Mouse (Mus musculus) liver, postnatal 0 days (tissue): ENCODE results near the gene Ntpcr. TPM values are rescaled to one million over a fixed set of nuclear protein-coding genes. Genes with fewer than 3 reads are reported as not detected.

Experiments
- ATAC-seq: fragments of 200-750 bp; cut with Nextera tagmentation; 2 replicates; pipeline ENCODE4 v1.8.0; 2017; ENCODE audit warnings: mild to moderate bottlenecking, moderate library complexity
- DNase-seq: peaks from one replicate; pipeline ENCODE4 v3.0.0-alpha.2; 2016
- H3K27ac ChIP-seq: fragments of 300-500 bp; sonication (generic); 2 replicates; pipeline ENCODE4 v1.5.1; 2014; ENCODE audit warnings: antibody characterized with exemption, moderate library complexity, mild to moderate bottlenecking, low read depth
- H3K27me3 ChIP-seq: fragments of 300-500 bp; sonication (generic); 2 replicates; pipeline ENCODE4 v1.6.1; 2014; ENCODE audit warnings: low read length, control low read depth, mixed read lengths; ENCODE audit not compliant: insufficient read depth
- H3K36me3 ChIP-seq: fragments of 300-500 bp; sonication (generic); replicated peaks from 2 replicates; pipeline ENCODE4 v1.6.1; 2014; ENCODE audit warnings: mild to moderate bottlenecking, control low read depth, low read length, moderate library complexity, mixed read lengths; ENCODE audit not compliant: insufficient read depth
- H3K4me1 ChIP-seq: fragments of 300-500 bp; sonication (generic); 2 replicates; pipeline ENCODE4 v1.6.1; 2014; ENCODE audit warnings: antibody characterized with exemption, mild to moderate bottlenecking, control low read depth; ENCODE audit not compliant: insufficient read depth
- H3K4me2 ChIP-seq: fragments of 300-500 bp; sonication (generic); 2 replicates; pipeline ENCODE4 v1.6.1; 2014; ENCODE audit warnings: low read depth, mild to moderate bottlenecking, low read length, moderate library complexity, mixed read lengths
- H3K4me3 ChIP-seq: fragments of 300-500 bp; sonication (generic); 2 replicates; pipeline ENCODE4 v1.5.1; 2014; ENCODE audit warnings: low read depth, low read length
- H3K9ac ChIP-seq: fragments of 300-500 bp; sonication (generic); replicated peaks from 2 replicates; pipeline ENCODE4 v1.6.1; 2014; ENCODE audit warnings: mild to moderate bottlenecking, moderate library complexity
- H3K9me3 ChIP-seq: fragments of 300-500 bp; sonication (generic); 2 replicates; pipeline ENCODE4 v1.6.1; 2016; ENCODE audit warnings: mild to moderate bottlenecking, control low read depth, low read length, mixed read lengths
- CTCF ChIP-seq: sonication (generic); IDR thresholded peaks from 2 replicates; pipeline ENCODE4 v1.5.1; 2016; ENCODE audit warnings: antibody characterized with exemption, low read depth
- EP300 ChIP-seq: IDR thresholded peaks from 2 replicates; pipeline ENCODE4 v1.6.1; 2016; ENCODE audit warnings: antibody characterized with exemption, low read depth, mild to moderate bottlenecking
- WGBS: fragments of 180-500 bp; shearing (Covaris S2); extraction: QIAGEN DNeasy Blood & Tissue Kit; methylation state at CpG from one replicate; pipeline ENCODE4 v1.1.7; 2014; ENCODE audit not compliant: insufficient replicate concordance; 5-methylcytosine and 5-hydroxymethylcytosine counted together
- polyA plus RNA-seq: library from polyadenylated mRNA; unstranded; fragments of >200 nt; fragmentation: Nextera tagmentation; extraction: Ambion mirVana; gene quantifications from 2 replicates; pipeline ENCODE4 v1.2.1, GENCODE M21; 2015

The Ntpcr gene
- polyA plus RNA-seq, 1 experiment from 2014 or later: 17.6 TPM

- H3K4me2 ChIP-seq: peak overlapping the region; percentile 88
- H3K4me3 ChIP-seq: peak overlapping the region; percentile 76
- peaks cover 15% of the 10 kb centered on the region; the same call in 1 of the 2 replicates for H3K4me1 ChIP-seq
- WGBS: 6% methylated on average over 42 of the region's 52 CpGs
- ATAC-seq (peak; percentile 92), DNase-seq (peak; percentile 91)
- no peaks in the 10 kb centered on the region for H3K9me3 ChIP-seq
- no peak for TF ChIP-seq CTCF
- TF ChIP-seq EP300: no peak
- H3K36me3 ChIP-seq: no peaks in the 10 kb centered on the region
- H3K27ac ChIP-seq: peak overlapping the region; percentile 74
- peak overlapping the region; percentile 72 for H3K9ac ChIP-seq
- H3K27me3 ChIP-seq: no peaks in the 10 kb centered on the region
Observed at GRCm38 (mm10) chr8:125733964-125734956, 4.5 kb downstream of the Ntpcr start.

GRCm38 (mm10) chr8:125738956-125739355, 9.2 kb downstream of the Ntpcr start:
- no peak overlapping the region for H3K4me3 ChIP-seq
- H3K9ac ChIP-seq: no peak overlapping the region
- H3K27me3 ChIP-seq: no peaks in the 10 kb centered on the region
- no peak overlapping the region for H3K4me2 ChIP-seq
- 86% methylated on average over 4 of the region's 4 CpGs for WGBS
- ATAC-seq: no peak
- no peak overlapping the region for H3K27ac ChIP-seq
- 0 out of 2 replicates have a peak, but pooled peaks cover 5% of the 10 kb centered on the region for H3K36me3 ChIP-seq
- DNase-seq: no peak
- no peaks in the 10 kb centered on the region for H3K9me3 ChIP-seq
- peaks cover 12% of the 10 kb centered on the region; the same call in 1 of the 2 replicates for H3K4me1 ChIP-seq
- TF ChIP-seq CTCF (no peak), EP300 (no peak)

GRCm38 (mm10) chr8:125740655-125741054, 10.9 kb downstream of the Ntpcr start:
- no peaks in the 10 kb centered on the region for H3K27me3 ChIP-seq
- TF ChIP-seq CTCF (no peak), EP300 (no peak)
- no peak overlapping the region for H3K27ac ChIP-seq
- H3K9me3 ChIP-seq: no peaks in the 10 kb centered on the region
- H3K36me3 ChIP-seq: 0 out of 2 replicates have a peak, but pooled peaks cover 5% of the 10 kb centered on the region
- H3K9ac ChIP-seq: no peak overlapping the region
- H3K4me2 ChIP-seq: no peak overlapping the region
- no peak for DNase-seq
- H3K4me1 ChIP-seq: no peaks in the 10 kb centered on the region
- H3K4me3 ChIP-seq: no peak overlapping the region
- WGBS: 86% methylated on average over 10 of the region's 10 CpGs
- ATAC-seq: no peak

- no peaks in the 10 kb centered on the region for H3K9me3 ChIP-seq
- H3K36me3 ChIP-seq: 0 out of 2 replicates have a peak, but pooled peaks cover 5% of the 10 kb centered on the region
- WGBS: 65% methylated on average over 5 of the region's 5 CpGs
- no peak overlapping the region for H3K4me2 ChIP-seq
- ATAC-seq: no peak
- TF ChIP-seq EP300: no peak
- no peak for TF ChIP-seq CTCF
- no peak overlapping the region for H3K27ac ChIP-seq
- no peak for DNase-seq
- H3K27me3 ChIP-seq: no peaks in the 10 kb centered on the region
- H3K4me1 ChIP-seq: no peaks in the 10 kb centered on the region
- no peak overlapping the region for H3K4me3 ChIP-seq
- no peak overlapping the region for H3K9ac ChIP-seq
Observed at GRCm38 (mm10) chr8:125741377-125741776, 11.6 kb downstream of the Ntpcr start.

- WGBS: 23% methylated on average over 2 of the region's 2 CpGs
- no peaks in the 10 kb centered on the region for H3K9me3 ChIP-seq
- H3K36me3 ChIP-seq: 0 out of 2 replicates have a peak, but pooled peaks cover 5% of the 10 kb centered on the region
- no peak overlapping the region for H3K27ac ChIP-seq
- DNase-seq (no peak), ATAC-seq (no peak)
- H3K4me3 ChIP-seq: no peak overlapping the region
- no peak overlapping the region for H3K9ac ChIP-seq
- no peaks in the 10 kb centered on the region for H3K27me3 ChIP-seq
- H3K4me1 ChIP-seq: no peaks in the 10 kb centered on the region
- H3K4me2 ChIP-seq: no peak overlapping the region
- no peak for TF ChIP-seq EP300
- TF ChIP-seq CTCF: no peak
Observed at GRCm38 (mm10) chr8:125741855-125742254, 12.1 kb downstream of the Ntpcr start.

- Histone ChIP-seq H3K4me3 (no peak overlapping the region), H3K9ac (no peak overlapping the region), H3K27ac (no peak overlapping the region), H3K4me2 (no peak overlapping the region), H3K36me3 (0 out of 2 replicates have a peak, but pooled peaks cover 5% of the 10 kb centered on the region), H3K4me1 (no peaks in the 10 kb centered on the region), H3K27me3 (no peaks in the 10 kb centered on the region), H3K9me3 (no peaks in the 10 kb centered on the region)
- DNase-seq: no peak
- TF ChIP-seq EP300: no peak
- TF ChIP-seq CTCF: no peak
- no peak for ATAC-seq
- WGBS: 47% methylated on average over 8 of the region's 8 CpGs
Observed at GRCm38 (mm10) chr8:125742406-125742805, 12.6 kb downstream of the Ntpcr start.
